Mouse (Mus musculus): ENCODE data around the gene Tsc22d3. TPM values are rescaled to one million over a fixed set of nuclear protein-coding genes. Genes with fewer than 3 reads are reported as not detected.

Gene Tsc22d3
- total and polyA plus RNA-seq, 2 experiments from 2014 or later, result 92.2 to 114 TPM

DNA sequence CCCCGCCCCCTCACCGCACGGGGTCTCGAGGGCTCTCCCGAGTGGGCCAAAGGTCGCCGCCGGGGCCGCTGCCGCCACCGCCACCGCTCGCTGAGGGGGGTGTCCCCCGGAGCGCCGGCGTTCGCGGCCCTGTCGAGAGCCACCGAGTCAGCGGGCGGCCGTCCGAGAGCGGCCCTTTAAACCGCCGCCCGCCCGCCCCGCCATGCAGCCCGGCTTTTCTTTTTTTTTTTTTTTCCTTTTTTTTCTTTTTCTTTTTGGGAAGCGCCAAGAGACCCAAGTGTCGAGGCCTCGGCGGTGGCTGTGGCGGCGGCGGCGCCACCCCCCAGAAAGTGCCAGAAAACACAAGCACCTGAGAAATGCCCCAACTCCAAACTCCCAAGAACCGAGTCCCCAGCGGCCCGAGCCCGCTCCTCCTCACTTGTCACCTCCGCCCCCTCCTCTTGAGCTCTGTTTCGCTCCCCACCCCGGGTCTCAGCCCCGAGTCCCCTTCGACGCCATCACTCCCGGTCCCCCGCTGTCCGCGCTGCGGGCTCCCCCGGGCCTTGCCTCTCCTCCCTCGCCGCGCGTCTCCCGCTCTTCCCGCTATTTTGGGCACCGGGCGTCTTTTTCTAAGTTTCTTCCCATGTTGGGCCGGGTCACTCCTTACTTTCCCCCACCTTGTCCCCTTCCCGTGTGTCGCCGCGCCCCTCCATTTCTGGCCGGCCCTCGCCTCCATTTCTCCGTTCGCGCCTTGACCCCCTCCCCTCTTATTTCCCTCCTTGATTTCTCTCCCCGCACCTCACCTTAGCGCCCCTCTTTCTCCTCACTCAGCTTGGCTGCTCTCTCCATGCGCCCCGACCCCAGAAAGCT lies 674 bp downstream of the Tsc22d3 start:
- no peaks in the 10 kb centered on the region for H3K4me1 ChIP-seq (ENCODE audit: insufficient read depth)
- H3K36me3 ChIP-seq (ENCODE audit: insufficient read depth), result no peaks in the 10 kb centered on the region
- no peak for DNase-seq
- 30% methylated on average over 52 of the region's 78 CpGs for WGBS
- peaks cover 6% of the 10 kb centered on the region for H3K27me3 ChIP-seq (ENCODE audit: insufficient read depth, low read length)
- no peak overlapping the region for H3K27ac ChIP-seq (ENCODE audit: low read depth, low read length)
- 0 out of 2 replicates have a peak, but pooled peaks have one; percentile 13 for ATAC-seq
- peak overlapping the region; percentile 47 for H3K4me3 ChIP-seq (ENCODE audit: low read depth, low read length)
- no peak for TF ChIP-seq CTCF (IDR thresholded peaks at IDR 0.05; ENCODE audit: low read depth)
- H3K4me2 ChIP-seq (ENCODE audit: low read depth), result peak overlapping the region; percentile 67
- H3K9ac ChIP-seq, result no peak overlapping the region
- no peaks in the 10 kb centered on the region for H3K9me3 ChIP-seq (ENCODE audit: low read length)

DNA sequence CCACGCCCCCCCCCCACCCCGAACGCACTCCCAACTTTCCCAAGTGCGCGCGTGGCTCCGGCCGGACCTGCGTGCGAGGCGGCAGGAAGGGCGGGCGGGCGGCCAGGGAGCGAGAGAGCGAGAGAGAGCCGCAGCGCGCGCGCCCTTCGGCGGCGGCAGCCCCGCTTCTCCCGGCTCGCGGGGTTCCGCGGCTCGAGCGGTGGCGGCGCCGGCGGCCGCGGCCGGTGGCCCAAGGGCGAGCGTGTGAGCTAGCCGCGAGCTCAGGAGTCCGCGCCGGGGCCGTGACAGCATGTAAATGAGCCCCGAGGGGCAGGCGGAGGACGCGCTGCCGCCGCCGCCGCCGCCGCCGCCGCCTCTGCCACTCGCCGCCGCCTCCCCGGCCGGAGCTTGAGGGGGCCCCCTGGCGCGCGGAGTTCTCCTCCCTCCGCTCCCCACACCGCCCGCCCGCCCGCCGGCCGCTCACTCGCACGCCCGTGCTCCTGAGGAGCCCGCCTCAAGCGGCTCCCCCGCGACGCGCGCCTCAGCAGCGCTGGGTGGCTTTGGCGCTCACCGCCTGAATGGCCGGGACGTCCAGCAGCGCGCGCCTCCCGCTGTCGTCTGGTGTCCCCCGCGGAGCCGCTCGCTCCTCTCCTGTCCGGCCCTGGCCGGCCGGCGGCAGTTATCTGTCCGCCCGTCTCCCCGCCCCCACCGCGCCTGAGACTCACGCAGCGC lies 1.5 kb downstream of the Tsc22d3 start:
- Histone ChIP-seq H3K9ac (no peak overlapping the region), H3K9me3 (ENCODE audit: low read length) (no peaks in the 10 kb centered on the region), H3K4me1 (ENCODE audit: insufficient read depth) (no peaks in the 10 kb centered on the region), H3K27ac (ENCODE audit: low read depth, low read length) (no peak overlapping the region), H3K36me3 (ENCODE audit: insufficient read depth) (no peaks in the 10 kb centered on the region), H3K4me2 (ENCODE audit: low read depth) (peak overlapping the region; percentile 67), H3K4me3 (ENCODE audit: low read depth, low read length) (peak overlapping the region; percentile 47), H3K27me3 (ENCODE audit: insufficient read depth, low read length) (peaks cover 6% of the 10 kb centered on the region)
- 32% methylated on average over 42 of the region's 109 CpGs for WGBS
- ATAC-seq, result peak; percentile 72
- TF ChIP-seq CTCF (IDR thresholded peaks at IDR 0.05; ENCODE audit: low read depth), result 0 out of 2 replicates have a peak, but pooled peaks have one; percentile 9
- DNase-seq, result peak; percentile 3

DNA sequence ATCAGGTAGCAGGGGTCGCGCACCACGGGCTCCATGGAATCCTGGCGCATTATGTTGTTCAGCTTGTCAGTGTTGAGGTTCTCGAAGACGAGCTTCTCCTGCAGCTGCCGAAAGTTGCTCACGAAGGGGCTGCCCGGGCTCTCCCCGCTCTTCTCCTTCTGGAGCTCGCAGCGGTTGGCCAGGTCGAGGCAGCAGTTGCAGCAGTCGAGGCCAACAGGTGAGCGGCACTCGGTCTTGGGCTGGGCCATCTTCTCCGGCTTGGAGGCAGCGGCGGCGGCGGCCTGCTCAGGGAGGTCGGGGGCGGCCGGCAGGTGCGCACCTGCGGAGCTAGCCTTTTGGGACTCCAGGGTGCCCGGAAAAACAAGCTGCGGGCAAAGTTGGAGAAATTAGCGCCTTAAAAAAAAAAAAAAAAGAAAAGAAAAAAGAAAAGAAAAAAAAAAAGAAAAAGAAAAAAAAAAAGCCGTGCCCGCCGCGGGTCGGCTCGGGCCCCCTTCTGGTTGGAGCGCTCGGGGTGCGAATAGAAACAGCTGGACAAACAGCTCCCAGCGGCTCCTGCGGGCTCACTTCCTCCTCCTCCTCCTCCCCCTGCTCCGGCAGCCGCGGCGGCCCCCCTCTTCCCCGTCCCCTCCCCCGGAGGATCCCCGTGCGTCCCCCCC lies 2.1 kb downstream of the Tsc22d3 start:
- Histone ChIP-seq H3K27ac (ENCODE audit: low read depth, low read length) (no peak overlapping the region), H3K4me1 (ENCODE audit: insufficient read depth) (no peaks in the 10 kb centered on the region), H3K9ac (no peak overlapping the region), H3K4me2 (ENCODE audit: low read depth) (peak overlapping the region; percentile 67), H3K27me3 (ENCODE audit: insufficient read depth, low read length) (peaks cover 6% of the 10 kb centered on the region), H3K9me3 (ENCODE audit: low read length) (no peaks in the 10 kb centered on the region), H3K36me3 (ENCODE audit: insufficient read depth) (no peaks in the 10 kb centered on the region), H3K4me3 (ENCODE audit: low read depth, low read length) (peak overlapping the region; percentile 47)
- 31% methylated on average over 37 of the region's 48 CpGs for WGBS
- ATAC-seq, result peak; percentile 21; the same call in 1 of the 2 replicates
- no peak for TF ChIP-seq CTCF (IDR thresholded peaks at IDR 0.05; ENCODE audit: low read depth)
- no peak for DNase-seq

DNA sequence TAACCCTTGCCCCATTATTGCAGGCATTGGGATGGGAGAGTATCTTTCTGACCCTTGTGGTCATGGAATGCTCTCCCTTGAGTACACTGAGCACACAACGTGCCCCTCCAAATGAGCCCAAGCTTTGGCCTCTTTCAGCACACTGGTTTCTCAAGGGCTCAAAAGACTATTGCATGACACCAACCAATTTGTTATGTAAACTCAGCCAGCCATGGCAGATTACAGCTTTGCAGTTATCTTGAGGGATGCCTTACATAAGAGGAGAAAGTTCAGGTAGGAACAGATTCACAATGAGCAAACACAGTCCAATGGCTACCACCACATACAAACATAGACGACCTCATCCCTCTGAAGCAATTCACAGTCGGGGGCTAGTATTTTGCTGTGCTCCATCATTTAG lies 9.3 kb downstream of the Tsc22d3 start:
- DNase-seq (no peak), ATAC-seq (no peak)
- H3K36me3 ChIP-seq (ENCODE audit: insufficient read depth), result no peaks in the 10 kb centered on the region
- H3K4me3 ChIP-seq (ENCODE audit: low read depth, low read length), result no peak overlapping the region
- H3K27me3 ChIP-seq (ENCODE audit: insufficient read depth, low read length), result peaks cover 9% of the 10 kb centered on the region
- no peaks in the 10 kb centered on the region for H3K4me1 ChIP-seq (ENCODE audit: insufficient read depth)
- 74% methylated on average over 3 of the region's 3 CpGs for WGBS
- no peak overlapping the region for H3K9ac ChIP-seq
- TF ChIP-seq CTCF (IDR thresholded peaks at IDR 0.05; ENCODE audit: low read depth), result no peak
- H3K4me2 ChIP-seq (ENCODE audit: low read depth), result no peak overlapping the region
- H3K9me3 ChIP-seq (ENCODE audit: low read length), result no peaks in the 10 kb centered on the region
- H3K27ac ChIP-seq (ENCODE audit: low read depth, low read length), result no peak overlapping the region

DNA sequence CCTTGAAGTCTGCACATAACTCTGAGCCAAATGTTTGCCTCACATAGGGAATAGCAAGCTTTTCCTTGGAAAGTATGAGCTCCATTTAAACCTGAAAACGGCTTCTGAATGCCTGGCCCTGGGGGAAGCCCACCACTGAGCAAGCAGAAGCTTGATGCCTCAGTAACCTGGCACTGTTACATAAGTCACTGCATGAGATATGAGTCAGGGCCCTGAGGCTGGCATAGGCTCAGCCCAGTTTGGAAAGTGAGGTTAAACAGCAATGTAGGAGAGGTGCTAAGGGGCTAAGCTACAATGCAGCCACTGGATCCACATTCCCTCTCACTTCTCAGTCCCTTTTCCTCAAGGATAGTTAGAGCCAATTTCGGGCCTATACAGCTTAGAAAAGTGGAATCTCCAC lies 10.3 kb downstream of the Tsc22d3 start:
- ATAC-seq (no peak), DNase-seq (no peak)
- Histone ChIP-seq H3K36me3 (ENCODE audit: insufficient read depth) (no peaks in the 10 kb centered on the region), H3K27ac (ENCODE audit: low read depth, low read length) (no peak overlapping the region), H3K9ac (no peak overlapping the region), H3K4me3 (ENCODE audit: low read depth, low read length) (no peak overlapping the region), H3K4me1 (ENCODE audit: insufficient read depth) (no peaks in the 10 kb centered on the region), H3K4me2 (ENCODE audit: low read depth) (no peak overlapping the region), H3K9me3 (ENCODE audit: low read length) (no peaks in the 10 kb centered on the region), H3K27me3 (ENCODE audit: insufficient read depth, low read length) (peaks cover 3% of the 10 kb centered on the region; the same call in 1 of the 2 replicates)
- WGBS, result 52% methylated on average over 2 of the region's 2 CpGs
- no peak for TF ChIP-seq CTCF (IDR thresholded peaks at IDR 0.05; ENCODE audit: low read depth)

DNA sequence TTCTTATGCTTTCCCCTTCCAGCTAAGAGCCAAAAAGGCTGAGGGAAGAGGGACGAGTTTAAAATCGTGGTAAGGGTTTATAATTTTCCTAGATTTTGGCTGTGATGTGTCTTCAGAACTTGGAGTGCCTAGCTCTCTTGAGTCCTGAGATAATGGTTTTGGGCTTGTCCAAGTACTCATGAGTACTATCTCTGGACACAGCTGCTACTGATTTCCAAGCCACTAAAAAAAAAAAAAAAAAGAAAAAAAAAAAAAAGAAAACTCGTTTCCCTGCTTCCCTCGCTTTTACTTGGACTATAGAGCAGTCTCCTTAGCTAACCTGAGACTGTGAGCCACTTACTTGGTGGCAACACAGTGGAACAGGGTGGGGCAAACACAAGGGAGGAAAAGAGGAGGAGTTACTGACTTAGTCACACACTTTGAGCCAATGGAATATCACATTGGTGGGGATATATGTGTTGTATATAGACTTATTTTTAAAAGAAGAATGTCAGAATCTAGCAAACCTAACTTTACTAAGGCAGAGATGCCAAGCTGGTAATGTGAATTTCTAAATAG lies 11.2 kb downstream of the Tsc22d3 start:
- peaks cover 3% of the 10 kb centered on the region; the same call in 1 of the 2 replicates for H3K27me3 ChIP-seq (ENCODE audit: insufficient read depth, low read length)
- WGBS, result 72% methylated on average over 4 of the region's 4 CpGs
- no peaks in the 10 kb centered on the region for H3K36me3 ChIP-seq (ENCODE audit: insufficient read depth)
- no peak for TF ChIP-seq CTCF (IDR thresholded peaks at IDR 0.05; ENCODE audit: low read depth)
- ATAC-seq (no peak), DNase-seq (no peak)
- no peak overlapping the region for H3K9ac ChIP-seq
- no peak overlapping the region for H3K27ac ChIP-seq (ENCODE audit: low read depth, low read length)
- H3K4me1 ChIP-seq (ENCODE audit: insufficient read depth), result no peaks in the 10 kb centered on the region
- H3K9me3 ChIP-seq (ENCODE audit: low read length), result no peaks in the 10 kb centered on the region
- no peak overlapping the region for H3K4me3 ChIP-seq (ENCODE audit: low read depth, low read length)
- no peak overlapping the region for H3K4me2 ChIP-seq (ENCODE audit: low read depth)

Data from forebrain, postnatal 0 days (tissue).